Mouse (Mus musculus) kidney, adult 2 months (tissue): Measurements from ENCODE around the gene Adgrd1.

Source experiments
- CTCF ChIP-seq: fragments of 200-500 bp; conservative IDR thresholded peaks from 2 replicates; pipeline ENCODE4 v1.5.1; 2011; ENCODE audit warnings: low read depth, mild to moderate bottlenecking, control low read depth, low read length, moderate library complexity, mixed read lengths; ENCODE audit not compliant: insufficient read depth, insufficient read length
- POLR2A ChIP-seq: fragments of 200-500 bp; IDR thresholded peaks from one replicate; pipeline ENCODE4 v1.6.1; 2011; ENCODE audit warnings: low read depth, low read length, control low read depth

GRCm38 (mm10) chr5:129249080-129249479, 152.5 kb downstream of the Adgrd1 start:
- no peak for TF ChIP-seq POLR2A
- no peak for TF ChIP-seq CTCF
